14 mouse cellular contexts compared by ENCODE assay signal in genomic region chr3:142757841-142758240, GRCm38 (mm10). TPM values are rescaled to one million over a fixed set of nuclear protein-coding genes. Genes with fewer than 3 reads are reported as not detected.
DNase-seq lines count a peak whose midpoint lies in the region; ATAC-seq and TF ChIP-seq lines count a peak whose summit lies in the region.
"Had no signal": no experiment of that assay in that cellular context is flagged by ENCODE, and none has a peak within 500 bp of the region (broad histone marks: within the 10 kb centered on the region; RNA-seq: fewer than 3 reads in every experiment).

No protein-coding gene starts in this region.

- H3K9ac ChIP-seq in heart, embryonic 12.5 days = no peak overlapping the region
- H3K9ac ChIP-seq: neural tube, embryonic 15.5 days had no signal

- H3K27me3 ChIP-seq in heart, embryonic 12.5 days (replicated peaks) = 0 out of 2 replicates have a peak, but pooled peaks cover 3% of the 10 kb centered on the region
- H3K27me3 ChIP-seq: neural tube, embryonic 15.5 days had no signal

- H3K4me2 ChIP-seq in heart, embryonic 12.5 days = peak overlapping the region; percentile 57
- H3K4me2 ChIP-seq: neural tube, embryonic 15.5 days had no signal

- TF ChIP-seq CTCF in lung, adult 2 months (IDR thresholded peaks at IDR 0.05; ENCODE audit: insufficient read depth, low read length) = no peak

- H3K36me3 ChIP-seq in heart, embryonic 12.5 days = no peaks in the 10 kb centered on the region
- H3K36me3 ChIP-seq: neural tube, embryonic 15.5 days had no signal

- H3K27ac ChIP-seq in heart, embryonic 12.5 days (ENCODE audit: poor library complexity, severe bottlenecking) = no peak overlapping the region
- H3K27ac ChIP-seq: neural tube, embryonic 15.5 days had no signal

- DNase-seq in lung, adult 18-20 months = peak; percentile 17 to 37
- DNase-seq in lung, adult 2 months = no peak
- peak; percentile 60 for DNase-seq in liver
- DNase-seq in thymus, postnatal 10 days (ENCODE audit: low spot score in 2 of 2) = no peak
- no peak for DNase-seq in right cerebral cortex, postnatal 36 days (ENCODE audit: low spot score in 2 of 2)
- no peak for DNase-seq in gastrocnemius, adult 18-20 months (ENCODE audit: low spot score)
- DNase-seq: cerebellum, adult 11-12 months; kidney, postnatal 36 days; lung, postnatal 4 days; thymus, adult 18-20 months had no signal

- no peak overlapping the region for H3K4me3 ChIP-seq in lung, adult 2 months (replicated peaks; ENCODE audit: extremely low read depth, low read depth, low read length)
- H3K4me3 ChIP-seq in heart, embryonic 12.5 days = peak overlapping the region; percentile 16
- H3K4me3 ChIP-seq: erythroblast, embryonic 14.5 days; neural tube, embryonic 15.5 days had no signal

- WGBS in lung, adult 2 months = 36% methylated on average over 12 of the region's 12 CpGs
- WGBS in heart, embryonic 12.5 days = 17% methylated on average over 12 of the region's 12 CpGs

- H3K4me1 ChIP-seq in lung, adult 2 months (ENCODE audit: control insufficient read depth, insufficient read depth, low read length) = no peaks in the 10 kb centered on the region; the same call in 1 of the 2 replicates
- H3K4me1 ChIP-seq in heart, embryonic 12.5 days (replicated peaks) = peaks cover 7% of the 10 kb centered on the region

- H3K9me3 ChIP-seq in heart, embryonic 12.5 days (replicated peaks) = no peaks in the 10 kb centered on the region
- H3K9me3 ChIP-seq: neural tube, embryonic 15.5 days had no signal

- ATAC-seq in heart, embryonic 12.5 days (ENCODE audit: insufficient number of reproducible peaks, low FRiP score) = no peak
- peak; percentile 97 for ATAC-seq in megakaryocyte-erythroid progenitor cell, adult 5-6 weeks (replicated peaks; ENCODE audit: low FRiP score, low TSS enrichment, poor library complexity, severe bottlenecking)

- no peak for TF ChIP-seq POLR2A in lung, adult 2 months (IDR thresholded peaks at IDR 0.05; ENCODE audit: borderline replicate concordance, extremely low read depth, low read depth, low read length)

RNA-seq across cellular contexts. Expression of gene Gtf2b, which starts 7.0 kb away (rescaled TPM):
- polyA plus RNA-seq in lung, adult 2 months (2012; rRNA removed) = 18.0 and 20.7 TPM in 2 replicates
- 56.6 and 58.4 TPM in 2 replicates for polyA plus RNA-seq in heart, embryonic 12.5 days (2016; fragmentation: Nextera tagmentation; extraction: Ambion mirVana)
- total RNA-seq in megakaryocyte-erythroid progenitor cell, adult 5-6 weeks (2014; fragmentation: Nextera tagmentation) = 48.9 and 53.6 TPM in 2 replicates
- 130 and 150 TPM in 2 replicates for total RNA-seq in megakaryocyte-erythroid progenitor cell, adult 5-6 weeks (2017)
- 10 to 100 TPM; 15.5 to 16.4 TPM for total RNA-seq in gastrocnemius, adult 18-20 months (2021)

RNA-seq across cellular contexts. Expression of gene Kyat3, which starts 57.0 kb away (rescaled TPM):
- 1.4 and 2.4 TPM in 2 replicates for polyA plus RNA-seq in lung, adult 2 months (2012; rRNA removed)
- 8.9 and 10.4 TPM in 2 replicates for polyA plus RNA-seq in heart, embryonic 12.5 days (2016; fragmentation: Nextera tagmentation; extraction: Ambion mirVana)
- total RNA-seq in megakaryocyte-erythroid progenitor cell, adult 5-6 weeks (2014; fragmentation: Nextera tagmentation) = 6.1 and 13.5 TPM in 2 replicates
- 11.6 and 15.1 TPM in 2 replicates for total RNA-seq in megakaryocyte-erythroid progenitor cell, adult 5-6 weeks (2017)
- 10 to 100 TPM; 10.4 to 10.6 TPM for total RNA-seq in gastrocnemius, adult 18-20 months (2021)
- polyA plus RNA-seq: erythroblast, embryonic 14.5 days had no signal

Comparison
In these comparisons a context has a peak if more than half of its experiments do, and no peak if none do; other contexts are left out.
1. DNase-seq: peak in lung, adult 18-20 months (2 of 2) and liver (single experiment); none in lung, adult 2 months (single experiment), thymus, postnatal 10 days (0 of 2), right cerebral cortex, postnatal 36 days (0 of 2) and gastrocnemius, adult 18-20 months (single experiment).